Comparison of ENCODE assay signal across 20 mouse cellular contexts in genomic region chr17:14666451-14666850, GRCm38 (mm10). TPM values are rescaled to one million over a fixed set of nuclear protein-coding genes. Genes with fewer than 3 reads are reported as not detected.
DNase-seq lines count a peak whose midpoint lies in the region; ATAC-seq and TF ChIP-seq lines count a peak whose summit lies in the region.
"Had no signal": no experiment of that assay in that cellular context is flagged by ENCODE, and none has a peak within 500 bp of the region (broad histone marks: within the 10 kb centered on the region; RNA-seq: fewer than 3 reads in every experiment).

No protein-coding gene starts in this region.

- no peak overlapping the region for H3K27ac ChIP-seq in forebrain, postnatal 0 days (ENCODE audit: low read depth, low read length)
- H3K27ac ChIP-seq in forebrain, embryonic 15.5 days (replicated peaks): no peak overlapping the region
- H3K27ac ChIP-seq: embryonic facial prominence, embryonic 10.5 days; embryonic facial prominence, embryonic 12.5 days; forebrain, embryonic 13.5 days had no signal

- no peaks in the 10 kb centered on the region for H3K4me1 ChIP-seq in forebrain, postnatal 0 days (ENCODE audit: insufficient read depth)
- no peaks in the 10 kb centered on the region for H3K4me1 ChIP-seq in forebrain, embryonic 15.5 days
- H3K4me1 ChIP-seq: embryonic facial prominence, embryonic 10.5 days; embryonic facial prominence, embryonic 12.5 days; forebrain, embryonic 13.5 days had no signal

- no peak for ATAC-seq in forebrain, postnatal 0 days
- no peak for ATAC-seq in forebrain, embryonic 15.5 days (replicated peaks)
- ATAC-seq: CD4-positive, CD25-positive, alpha-beta regulatory T cell, adult 4 months; forebrain, embryonic 13.5 days; forebrain, embryonic 16.5 days had no signal

- H3K36me3 ChIP-seq in forebrain, postnatal 0 days (ENCODE audit: insufficient read depth): no peaks in the 10 kb centered on the region
- no peaks in the 10 kb centered on the region for H3K36me3 ChIP-seq in forebrain, embryonic 15.5 days
- H3K36me3 ChIP-seq: embryonic facial prominence, embryonic 10.5 days; embryonic facial prominence, embryonic 12.5 days; G1E had no signal

- H3K27me3 ChIP-seq in forebrain, postnatal 0 days (ENCODE audit: insufficient read depth, low read length): no peaks in the 10 kb centered on the region
- no peaks in the 10 kb centered on the region for H3K27me3 ChIP-seq in forebrain, embryonic 15.5 days
- H3K27me3 ChIP-seq: CH12.LX; embryonic facial prominence, embryonic 12.5 days; forebrain, embryonic 13.5 days had no signal

- H3K4me2 ChIP-seq in forebrain, postnatal 0 days (ENCODE audit: low read depth): no peak overlapping the region
- no peak overlapping the region for H3K4me2 ChIP-seq in forebrain, embryonic 15.5 days (replicated peaks)
- H3K4me2 ChIP-seq: embryonic facial prominence, embryonic 12.5 days; forebrain, embryonic 13.5 days had no signal

- peak; percentile 56 to 68 for DNase-seq in cerebellum, postnatal 10 days
- DNase-seq in cerebellum, postnatal 36 days: no peak
- peak; percentile 30 to 31 for DNase-seq in cerebellum, postnatal 25 days
- DNase-seq in cerebellum, postnatal 4 days (ENCODE audit: low spot score in 2 of 2): no peak
- DNase-seq in forebrain, postnatal 0 days: peak; percentile 7
- DNase-seq in NIH3T3 (ENCODE audit: low read depth): peak; percentile 30
- DNase-seq: adrenal gland, adult 8-10 months; adrenal gland, postnatal 14 days; adrenal gland, postnatal 36 days; B cell, adult 2 months; cerebellum, adult 11-12 months; cerebellum, adult 9-10 months had no signal

- H3K9me3 ChIP-seq in forebrain, postnatal 0 days (ENCODE audit: low read length): no peaks in the 10 kb centered on the region
- H3K9me3 ChIP-seq in forebrain, embryonic 15.5 days: no peaks in the 10 kb centered on the region
- H3K9me3 ChIP-seq: embryonic facial prominence, embryonic 10.5 days; embryonic facial prominence, embryonic 12.5 days; forebrain, embryonic 13.5 days; G1E had no signal

- WGBS in forebrain, postnatal 0 days: 60% methylated on average over 2 of the region's 2 CpGs
- 80% methylated on average over 2 of the region's 2 CpGs for WGBS in forebrain, embryonic 15.5 days

- no peak for TF ChIP-seq CTCF in forebrain, postnatal 0 days (IDR thresholded peaks at IDR 0.05; ENCODE audit: low read depth)

- no peak overlapping the region for H3K9ac ChIP-seq in forebrain, postnatal 0 days
- H3K9ac ChIP-seq in forebrain, embryonic 15.5 days (replicated peaks): no peak overlapping the region
- H3K9ac ChIP-seq: embryonic facial prominence, embryonic 12.5 days; forebrain, embryonic 13.5 days had no signal

- no peak overlapping the region for H3K4me3 ChIP-seq in forebrain, postnatal 0 days (ENCODE audit: low read depth, low read length)
- H3K4me3 ChIP-seq in forebrain, embryonic 15.5 days: no peak overlapping the region
- H3K4me3 ChIP-seq: embryonic facial prominence, embryonic 10.5 days; embryonic facial prominence, embryonic 12.5 days; forebrain, embryonic 13.5 days had no signal

RNA-seq across cellular contexts. Expression of gene Thbs2, which starts 27.6 kb away (rescaled TPM):
- total RNA-seq in forebrain, postnatal 0 days (2014; rRNA removed): 4.2 and 10.3 TPM in 2 replicates
- 2.8 and 2.9 TPM in 2 replicates for polyA plus RNA-seq in forebrain, postnatal 0 days (2015; fragmentation: Nextera tagmentation; extraction: Ambion mirVana)
- polyA plus RNA-seq in forebrain, embryonic 15.5 days (2015; fragmentation: Nextera tagmentation; extraction: Ambion mirVana): 0.84 and 1.2 TPM in 2 replicates
- polyA plus RNA-seq: CD4-positive, CD25-positive, alpha-beta regulatory T cell, adult 4 months; G1E had no signal

Comparison
In these comparisons a context has a peak if more than half of its experiments do, and no peak if none do; other contexts are left out.
1. DNase-seq: peak in cerebellum, postnatal 10 days (2 of 2), cerebellum, postnatal 25 days (2 of 2), forebrain, postnatal 0 days (single experiment) and NIH3T3 (single experiment); none in cerebellum, postnatal 36 days (0 of 2) and cerebellum, postnatal 4 days (0 of 2).